ENCODE assay signal across 14 mouse cellular contexts in genomic region chr16:43801137-43801536, GRCm38 (mm10). TPM values are rescaled to one million over a fixed set of nuclear protein-coding genes. Genes with fewer than 3 reads are reported as not detected.
DNase-seq lines count a peak whose midpoint lies in the region; ATAC-seq and TF ChIP-seq lines count a peak whose summit lies in the region.
"Had no signal": no experiment of that assay in that cellular context is flagged by ENCODE, and none has a peak within 500 bp of the region (broad histone marks: within the 10 kb centered on the region; RNA-seq: fewer than 3 reads in every experiment).

No protein-coding gene starts in this region.

- H3K9ac ChIP-seq in heart, embryonic 13.5 days = 0 out of 2 replicates have a peak overlapping the region, but pooled peaks have one; percentile 10
- H3K9ac ChIP-seq in midbrain, embryonic 15.5 days = no peak overlapping the region
- no peak overlapping the region for H3K9ac ChIP-seq in midbrain, postnatal 0 days (replicated peaks; ENCODE audit: low read length, poor library complexity, severe bottlenecking)
- no peak overlapping the region for H3K9ac ChIP-seq in intestine, embryonic 15.5 days

- TF ChIP-seq CTCF in midbrain, postnatal 0 days (IDR thresholded peaks at IDR 0.05) = no peak

- H3K27me3 ChIP-seq in heart, embryonic 13.5 days (replicated peaks) = no peaks in the 10 kb centered on the region
- no peaks in the 10 kb centered on the region for H3K27me3 ChIP-seq in midbrain, embryonic 15.5 days (replicated peaks)
- H3K27me3 ChIP-seq in midbrain, postnatal 0 days (ENCODE audit: insufficient read depth, low read length) = no peaks in the 10 kb centered on the region
- no peaks in the 10 kb centered on the region for H3K27me3 ChIP-seq in intestine, embryonic 15.5 days (replicated peaks)
- H3K27me3 ChIP-seq: embryonic facial prominence, embryonic 12.5 days had no signal

- DNase-seq in heart, postnatal 4 days = no peak
- no peak for DNase-seq in midbrain, postnatal 0 days (ENCODE audit: low spot score)
- no peak for DNase-seq in layer of hippocampus, adult 9-11 months
- no peak for DNase-seq in testis, postnatal 14 days (ENCODE audit: low spot score)
- DNase-seq: cerebellum, adult 18-20 months; layer of hippocampus, postnatal 36 days; liver; thymus, postnatal 36 days had no signal

- no peak for ATAC-seq in heart, embryonic 13.5 days (ENCODE audit: extremely low read depth, insufficient number of reproducible peaks, low FRiP score, low TSS enrichment)
- 0 out of 2 replicates have a peak, but pooled peaks have one; percentile 18 for ATAC-seq in midbrain, embryonic 15.5 days (replicated peaks)
- no peak for ATAC-seq in midbrain, postnatal 0 days (ENCODE audit: low FRiP score)
- ATAC-seq in intestine, embryonic 15.5 days = peak; percentile 68

- peaks cover 37% of the 10 kb centered on the region for H3K4me1 ChIP-seq in heart, embryonic 13.5 days
- peaks cover 22% of the 10 kb centered on the region for H3K4me1 ChIP-seq in midbrain, embryonic 15.5 days
- 0 out of 2 replicates have a peak, but pooled peaks cover 2% of the 10 kb centered on the region for H3K4me1 ChIP-seq in midbrain, postnatal 0 days (ENCODE audit: insufficient read depth, low read length)
- 0 out of 2 replicates have a peak, but pooled peaks cover 4% of the 10 kb centered on the region for H3K4me1 ChIP-seq in intestine, embryonic 15.5 days (replicated peaks)

- peaks cover 7% of the 10 kb centered on the region for H3K9me3 ChIP-seq in heart, embryonic 13.5 days
- 0 out of 2 replicates have a peak, but pooled peaks cover 7% of the 10 kb centered on the region for H3K9me3 ChIP-seq in midbrain, embryonic 15.5 days
- H3K9me3 ChIP-seq in midbrain, postnatal 0 days (ENCODE audit: low read length) = no peaks in the 10 kb centered on the region
- no peaks in the 10 kb centered on the region for H3K9me3 ChIP-seq in intestine, embryonic 15.5 days
- H3K9me3 ChIP-seq: embryonic facial prominence, embryonic 12.5 days had no signal

- WGBS in heart, embryonic 13.5 days = 28% methylated on average over 3 of the region's 3 CpGs
- WGBS in midbrain, embryonic 15.5 days = 52% methylated on average over 3 of the region's 3 CpGs
- 55% methylated on average over 3 of the region's 3 CpGs for WGBS in midbrain, postnatal 0 days
- 55% methylated on average over 3 of the region's 3 CpGs for WGBS in intestine, embryonic 15.5 days

- H3K4me3 ChIP-seq in heart, embryonic 13.5 days = no peak overlapping the region
- no peak overlapping the region for H3K4me3 ChIP-seq in midbrain, embryonic 15.5 days
- H3K4me3 ChIP-seq in midbrain, postnatal 0 days (ENCODE audit: low read depth, low read length) = no peak overlapping the region
- H3K4me3 ChIP-seq in intestine, embryonic 15.5 days (replicated peaks) = no peak overlapping the region

- H3K36me3 ChIP-seq in heart, embryonic 13.5 days = no peaks in the 10 kb centered on the region
- H3K36me3 ChIP-seq in midbrain, embryonic 15.5 days (replicated peaks) = no peaks in the 10 kb centered on the region
- no peaks in the 10 kb centered on the region for H3K36me3 ChIP-seq in midbrain, postnatal 0 days (ENCODE audit: insufficient read depth, low read length)
- H3K36me3 ChIP-seq in intestine, embryonic 15.5 days = no peaks in the 10 kb centered on the region
- H3K36me3 ChIP-seq: embryonic facial prominence, embryonic 12.5 days; midbrain, embryonic 12.5 days had no signal

- H3K4me2 ChIP-seq in heart, embryonic 13.5 days = no peak overlapping the region
- no peak overlapping the region for H3K4me2 ChIP-seq in midbrain, embryonic 15.5 days
- H3K4me2 ChIP-seq in midbrain, postnatal 0 days (ENCODE audit: low read depth, low read length, poor library complexity, severe bottlenecking) = no peak overlapping the region
- no peak overlapping the region for H3K4me2 ChIP-seq in intestine, embryonic 15.5 days (replicated peaks)

- H3K27ac ChIP-seq in heart, embryonic 13.5 days (replicated peaks) = peak overlapping the region; percentile 77
- no peak overlapping the region for H3K27ac ChIP-seq in midbrain, embryonic 15.5 days
- no peak overlapping the region for H3K27ac ChIP-seq in midbrain, postnatal 0 days (ENCODE audit: low read depth, low read length)
- no peak overlapping the region for H3K27ac ChIP-seq in intestine, embryonic 15.5 days

RNA-seq across cellular contexts. Expression of gene Drd3, which starts 47.3 kb away (rescaled TPM):
- polyA plus RNA-seq in heart, embryonic 13.5 days (2015; fragmentation: Nextera tagmentation; extraction: Ambion mirVana) = not detected in 2 replicates
- total RNA-seq in heart, postnatal 4 days (2021) = not detected
- polyA plus RNA-seq in midbrain, embryonic 15.5 days (2015; fragmentation: Nextera tagmentation; extraction: Ambion mirVana) = not detected in 2 replicates
- total RNA-seq in midbrain, postnatal 0 days (2014; rRNA removed) = not detected in 2 replicates
- polyA plus RNA-seq in midbrain, postnatal 0 days (2015; fragmentation: Nextera tagmentation; extraction: Ambion mirVana) = not detected in 2 replicates
- not detected in 2 replicates for polyA plus RNA-seq in intestine, embryonic 15.5 days (2015; fragmentation: Nextera tagmentation; extraction: Ambion mirVana)
- total RNA-seq: heart, postnatal 14 days had no signal
- polyA plus RNA-seq: embryonic facial prominence, embryonic 12.5 days; midbrain, embryonic 12.5 days had no signal

Comparison
In these comparisons a context has a peak if more than half of its experiments do, and no peak if none do; other contexts are left out.
1. ATAC-seq: peak in midbrain, embryonic 15.5 days (single experiment) and intestine, embryonic 15.5 days (single experiment); none in heart, embryonic 13.5 days (single experiment) and midbrain, postnatal 0 days (single experiment).